Mouse (Mus musculus) liver (tissue): Measurements from ENCODE around the gene Cfap61.

Experiments
- DNase-seq: peaks from one replicate; pipeline ENCODE4 v3.0.0-alpha.2; 2020; ENCODE audit warnings: mixed read lengths

Gene Cfap61

DNA sequence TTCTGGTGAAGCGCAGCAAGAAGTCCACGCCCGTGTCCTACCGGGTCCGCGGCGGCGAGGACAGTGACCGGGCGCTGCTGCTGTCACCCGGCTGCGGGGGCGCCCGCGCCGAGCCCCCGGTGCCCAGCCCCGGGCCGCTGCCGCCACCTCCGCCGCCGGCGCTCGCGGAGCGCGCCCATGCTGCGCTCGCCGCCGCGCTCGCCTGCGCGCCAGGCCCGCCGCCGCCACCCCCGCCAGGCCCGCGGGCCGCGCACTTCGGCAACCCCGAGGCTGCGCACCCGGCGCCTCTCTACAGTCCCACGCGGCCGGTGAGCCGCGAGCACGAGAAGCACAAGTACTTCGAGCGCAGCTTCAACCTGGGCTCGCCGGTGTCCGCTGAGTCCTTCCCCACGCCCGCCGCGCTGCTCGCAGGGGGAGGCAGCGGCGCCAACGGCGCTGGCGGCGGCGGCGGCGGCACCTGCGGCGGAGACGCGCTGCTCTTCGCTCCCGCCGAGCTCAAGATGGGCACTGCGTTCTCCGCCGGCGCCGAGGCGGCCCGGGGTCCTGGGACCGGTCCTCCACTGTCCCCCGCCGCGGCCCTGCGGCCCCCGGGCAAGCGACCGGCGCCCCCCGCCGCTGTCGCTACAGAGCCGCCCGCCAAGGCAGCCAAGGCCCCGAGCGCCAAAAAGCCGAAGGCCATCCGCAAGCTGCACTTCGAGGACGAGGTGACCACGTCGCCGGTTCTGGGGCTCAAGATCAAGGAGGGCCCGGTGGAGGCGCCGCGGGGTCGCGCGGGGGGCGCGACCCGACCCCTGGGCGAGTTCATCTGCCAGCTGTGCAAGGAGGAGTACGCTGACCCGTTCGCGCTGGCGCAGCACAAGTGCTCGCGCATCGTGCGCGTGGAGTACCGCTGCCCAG is 287.9 kb downstream of the Cfap61 start:
- no peak for DNase-seq

DNA sequence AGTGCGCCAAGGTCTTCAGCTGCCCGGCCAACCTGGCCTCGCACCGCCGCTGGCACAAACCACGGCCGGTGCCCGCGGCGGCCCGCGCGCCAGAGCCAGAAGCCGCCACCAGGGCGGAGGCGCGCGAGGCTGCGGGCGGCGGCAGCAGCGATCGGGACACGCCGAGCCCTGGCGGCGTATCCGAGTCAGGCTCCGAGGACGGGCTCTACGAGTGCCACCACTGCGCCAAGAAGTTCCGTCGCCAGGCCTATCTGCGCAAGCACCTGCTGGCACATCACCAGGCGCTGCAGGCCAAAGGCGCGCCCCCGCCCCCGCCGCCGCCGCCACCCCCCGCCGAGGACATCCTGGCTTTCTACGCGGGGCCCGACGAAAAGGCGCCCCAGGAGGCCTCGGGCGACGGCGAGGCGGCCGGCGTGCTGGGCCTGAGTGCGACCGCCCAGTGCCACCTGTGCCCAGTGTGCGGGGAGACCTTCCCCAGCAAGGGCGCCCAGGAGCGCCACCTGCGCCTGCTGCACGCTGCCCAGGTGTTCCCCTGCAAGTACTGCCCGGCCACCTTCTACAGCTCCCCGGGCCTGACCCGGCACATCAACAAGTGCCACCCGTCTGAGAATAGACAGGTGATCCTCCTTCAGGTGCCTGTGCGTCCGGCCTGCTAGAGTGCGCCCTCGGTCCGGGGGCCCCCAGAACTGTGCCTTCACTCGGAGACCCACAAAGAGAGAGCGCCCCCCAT is 288.8 kb downstream of the Cfap61 start:
- DNase-seq = no peak

DNA sequence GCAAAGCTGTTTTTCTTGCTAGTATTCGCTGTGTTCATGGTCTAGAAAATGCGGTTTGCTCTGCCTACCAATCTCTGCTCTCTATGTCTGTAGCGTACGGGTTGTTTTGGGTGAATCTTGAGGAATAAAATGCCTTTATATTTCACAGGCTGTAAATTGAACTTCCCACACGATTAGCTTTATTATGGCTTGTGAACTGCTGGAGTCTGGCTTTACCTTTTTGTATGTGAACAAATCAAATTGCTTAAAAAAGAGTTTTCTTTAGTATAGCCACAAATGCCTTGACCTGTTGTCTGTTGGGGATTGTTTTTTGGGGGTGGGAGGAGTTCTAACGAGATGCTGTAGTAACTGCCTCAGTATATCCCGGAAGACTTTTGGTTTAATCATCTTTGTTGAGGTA is 289.6 kb downstream of the Cfap61 start:
- no peak for DNase-seq

DNA sequence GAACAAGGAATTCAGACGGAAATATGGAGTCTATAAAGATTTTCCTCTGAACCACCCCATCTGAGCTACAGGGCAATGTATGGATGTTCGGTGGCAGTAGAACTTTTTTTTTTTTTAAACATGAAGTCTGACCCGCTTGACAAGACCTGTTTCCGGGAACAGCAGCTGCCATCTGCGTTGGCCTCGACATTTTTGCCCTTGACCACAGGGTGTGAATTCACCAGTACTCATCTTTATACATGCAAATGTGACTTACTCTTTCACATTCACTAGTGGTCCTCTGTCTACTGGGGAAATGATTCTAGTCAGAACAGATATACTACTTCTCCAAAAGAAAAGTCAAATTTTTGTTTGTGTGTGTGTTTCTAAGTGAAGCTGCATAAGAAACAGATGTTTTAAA is 291.2 kb downstream of the Cfap61 start:
- DNase-seq = no peak

- DNase-seq = peak; percentile 43
Observed at GRCm38 (mm10) chr2:146226484-146226883, 291.9 kb downstream of the Cfap61 start.

GRCm38 (mm10) chr2:146227646-146228045 is 293.1 kb downstream of the Cfap61 start:
- DNase-seq = no peak

DNA sequence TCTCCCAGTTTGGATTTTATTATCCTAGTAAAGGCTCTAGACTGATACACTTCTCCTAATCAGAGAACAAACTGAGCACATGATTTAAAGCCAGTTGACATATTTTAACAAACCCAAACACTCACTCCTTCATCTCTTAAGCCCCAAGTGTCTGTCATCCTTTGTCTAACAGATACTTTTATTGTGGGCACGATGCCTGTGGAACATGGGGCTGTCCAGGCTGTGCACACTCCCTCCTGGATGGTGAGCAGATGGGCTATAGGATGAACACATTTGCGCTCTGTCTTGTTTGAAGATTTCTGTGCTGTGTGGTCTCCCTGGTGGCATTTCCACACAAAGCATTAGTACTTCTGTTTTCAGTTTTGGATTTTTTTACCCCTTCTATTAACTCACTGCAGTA is 293.9 kb downstream of the Cfap61 start:
- no peak for DNase-seq

GRCm38 (mm10) chr2:146231485-146231884 is 296.9 kb downstream of the Cfap61 start:
- DNase-seq = no peak

GRCm38 (mm10) chr2:146239196-146239747 is 304.7 kb downstream of the Cfap61 start:
- DNase-seq = no peak

DNA sequence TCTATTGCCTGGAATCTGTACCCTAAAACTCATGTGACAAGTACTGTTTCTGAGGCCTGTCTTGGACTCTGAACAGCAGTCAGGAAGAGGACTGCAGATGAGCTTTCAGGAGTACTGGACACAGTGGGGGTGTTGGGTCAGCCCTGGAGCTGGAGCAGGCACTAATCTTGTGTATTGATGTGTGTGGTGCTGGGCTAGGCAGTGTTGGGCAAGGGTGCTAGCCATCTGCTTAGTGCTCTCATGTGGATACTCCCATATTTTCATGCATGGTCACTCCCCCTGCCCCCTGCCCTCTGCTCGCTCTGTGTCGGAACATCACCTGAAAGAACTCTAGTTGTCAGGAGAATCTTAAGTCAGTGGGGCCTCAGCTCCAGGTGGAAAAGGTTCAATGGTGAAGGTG is 309.5 kb downstream of the Cfap61 start:
- no peak for DNase-seq

DNA sequence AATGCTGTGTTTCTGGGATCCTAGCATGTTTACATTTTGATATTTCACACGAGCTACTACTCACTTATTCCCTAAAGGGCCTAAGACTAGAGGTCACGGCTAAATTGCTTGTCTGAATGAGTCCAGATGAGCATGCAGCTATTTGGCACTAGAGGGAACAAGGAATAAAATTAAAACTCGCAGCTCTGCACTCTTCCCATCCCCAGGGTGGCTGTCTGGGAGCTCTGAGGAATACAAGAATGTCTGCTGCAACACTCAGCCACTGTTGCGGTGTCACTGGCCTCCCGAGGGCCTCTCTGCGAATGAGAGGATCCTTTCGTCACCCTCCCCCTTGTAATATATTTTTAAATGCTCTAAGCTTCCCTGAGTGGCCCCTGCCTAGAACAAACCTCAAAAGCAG is 310.8 kb downstream of the Cfap61 start:
- DNase-seq = no peak

- DNase-seq = no peak
Observed at GRCm38 (mm10) chr2:146246409-146247075, 312.0 kb downstream of the Cfap61 start.

DNA sequence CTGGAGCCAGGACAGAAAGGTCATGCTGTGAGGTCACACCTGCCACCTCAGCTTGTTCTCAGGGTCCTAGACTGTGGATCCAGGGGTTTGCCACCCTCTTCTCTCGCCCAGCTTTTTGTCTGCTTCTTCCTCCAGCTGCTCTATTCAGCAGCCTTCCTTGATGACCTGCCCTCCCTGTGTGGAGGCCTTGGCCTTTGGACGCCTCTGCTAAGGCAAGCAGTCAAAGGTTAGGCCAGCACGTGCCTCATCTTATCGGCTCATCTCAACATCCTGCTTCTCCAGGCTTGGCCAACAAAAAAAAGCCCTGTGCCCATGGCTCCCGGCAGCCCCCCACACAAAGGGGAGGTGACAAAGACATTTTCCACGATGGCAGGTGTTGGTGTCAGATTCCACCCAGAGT is 313.0 kb downstream of the Cfap61 start:
- DNase-seq = no peak

GRCm38 (mm10) chr2:146249033-146249432 is 314.4 kb downstream of the Cfap61 start:
- no peak for DNase-seq

DNA sequence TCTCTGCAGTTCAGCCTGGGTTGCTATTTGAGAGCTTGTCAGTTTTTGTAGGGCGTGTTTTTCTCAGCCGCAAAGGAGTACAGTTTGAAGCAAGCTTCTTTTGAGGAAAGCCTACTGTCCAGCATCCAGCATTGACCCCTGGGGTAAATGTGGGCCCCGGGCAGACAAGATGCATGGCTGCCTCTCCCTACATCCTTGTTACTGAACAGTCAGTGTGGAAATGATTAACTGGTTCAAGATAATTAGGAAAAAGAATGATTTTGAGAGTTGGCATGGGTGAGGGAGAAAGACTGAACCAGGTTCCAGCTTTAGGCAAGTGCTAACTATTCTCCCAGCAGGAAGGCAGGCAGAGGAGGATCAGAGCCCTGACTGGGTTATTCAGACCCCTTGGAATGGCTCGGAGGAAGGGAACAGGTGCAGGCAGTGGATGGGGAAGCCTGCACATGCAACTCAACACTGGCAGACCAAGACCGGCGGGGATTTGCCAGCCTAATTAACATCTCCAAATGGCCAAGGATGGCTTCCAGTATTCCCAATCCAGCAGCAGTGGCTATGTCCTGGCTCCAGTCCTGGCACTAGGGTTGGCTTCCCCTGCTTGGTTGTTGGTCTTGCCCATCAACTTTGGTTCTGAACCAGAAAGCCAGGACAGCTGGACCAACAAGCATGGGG is 315.8 kb downstream of the Cfap61 start:
- DNase-seq = no peak

DNA sequence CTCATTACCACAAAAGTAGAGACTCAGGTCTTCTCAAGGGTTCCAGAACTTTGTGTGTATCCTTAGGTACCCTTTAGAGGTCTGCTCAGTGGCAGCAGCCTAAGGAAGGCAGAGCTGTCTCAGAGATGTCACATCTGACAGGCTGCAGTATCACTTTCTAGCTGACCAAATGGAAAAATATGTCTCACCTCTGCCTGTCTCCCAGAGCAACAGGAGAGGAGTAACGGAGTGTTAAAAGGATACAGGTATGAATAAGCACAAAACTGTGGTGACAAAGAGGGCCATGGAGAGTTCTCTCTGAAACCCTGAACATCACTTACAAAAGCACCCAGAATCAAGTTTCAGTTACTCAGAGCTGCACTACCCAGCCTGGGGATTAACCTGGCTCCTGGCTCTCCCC is 319.8 kb downstream of the Cfap61 start:
- DNase-seq = no peak

DNA sequence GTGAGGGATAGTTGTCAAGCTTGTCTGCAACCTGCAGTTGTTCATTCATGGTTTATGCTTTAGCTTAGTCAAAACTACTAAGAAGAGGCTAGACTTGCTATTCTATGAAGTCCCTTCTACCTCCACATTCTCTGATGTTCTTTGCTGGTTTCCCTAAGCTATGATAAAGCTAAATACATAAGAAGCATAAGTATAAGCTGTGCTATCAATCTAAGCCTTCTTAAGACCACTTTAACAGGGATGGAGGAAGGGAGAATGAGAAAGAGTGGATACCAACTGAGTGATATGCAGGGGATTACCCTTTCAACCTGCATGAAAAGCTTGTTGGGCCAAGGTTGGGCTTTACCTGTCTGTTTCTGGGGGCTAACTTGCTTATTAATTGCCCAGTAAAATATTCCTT is 321.1 kb downstream of the Cfap61 start:
- DNase-seq = no peak

DNA sequence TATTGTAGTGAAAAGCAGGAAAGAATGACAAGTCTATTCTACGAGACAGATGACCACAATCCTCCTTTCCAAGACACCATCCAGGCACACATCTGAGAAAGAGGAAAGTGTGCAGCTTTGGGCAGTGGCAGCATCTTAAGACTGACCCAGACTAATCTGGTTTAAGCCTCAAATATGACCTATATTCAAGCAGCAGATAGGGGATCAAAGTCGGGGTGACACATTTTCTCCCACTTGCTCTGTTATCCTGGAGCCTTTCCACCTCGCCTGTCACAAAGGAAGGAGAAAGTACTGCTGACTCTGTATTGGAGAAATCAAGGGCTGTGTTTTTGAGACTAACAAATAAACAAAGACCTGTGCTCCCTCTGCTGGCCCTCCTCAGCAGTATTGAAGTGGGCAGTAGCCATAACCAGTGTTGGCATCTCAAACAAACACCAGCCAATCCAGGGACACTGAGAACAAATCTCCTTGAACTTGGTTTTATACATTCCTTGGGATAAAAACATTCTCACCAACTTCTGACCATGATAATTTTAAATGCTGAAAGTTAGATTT is 321.8 kb downstream of the Cfap61 start:
- DNase-seq = no peak

DNA sequence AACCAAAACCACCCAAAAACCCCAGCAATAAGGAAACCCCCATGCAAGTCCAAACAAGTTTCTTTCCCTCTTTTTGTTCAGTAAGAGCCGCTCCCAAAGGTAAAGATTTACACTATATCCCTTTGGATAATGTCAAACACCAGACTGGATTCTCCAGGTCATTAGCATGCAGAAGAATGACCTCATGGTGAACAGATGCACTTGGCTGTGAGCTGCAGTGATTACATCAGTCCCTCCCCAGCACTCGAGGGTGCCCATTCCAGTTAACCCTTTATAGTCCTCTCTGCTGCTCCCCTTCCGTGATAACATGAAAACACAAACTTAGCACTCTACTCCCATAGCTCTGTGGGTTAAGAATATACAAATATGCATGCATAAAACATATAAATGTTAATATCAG is 322.5 kb downstream of the Cfap61 start:
- no peak for DNase-seq

- no peak for DNase-seq
Observed at GRCm38 (mm10) chr2:146257609-146258008, 323.0 kb downstream of the Cfap61 start.

DNA sequence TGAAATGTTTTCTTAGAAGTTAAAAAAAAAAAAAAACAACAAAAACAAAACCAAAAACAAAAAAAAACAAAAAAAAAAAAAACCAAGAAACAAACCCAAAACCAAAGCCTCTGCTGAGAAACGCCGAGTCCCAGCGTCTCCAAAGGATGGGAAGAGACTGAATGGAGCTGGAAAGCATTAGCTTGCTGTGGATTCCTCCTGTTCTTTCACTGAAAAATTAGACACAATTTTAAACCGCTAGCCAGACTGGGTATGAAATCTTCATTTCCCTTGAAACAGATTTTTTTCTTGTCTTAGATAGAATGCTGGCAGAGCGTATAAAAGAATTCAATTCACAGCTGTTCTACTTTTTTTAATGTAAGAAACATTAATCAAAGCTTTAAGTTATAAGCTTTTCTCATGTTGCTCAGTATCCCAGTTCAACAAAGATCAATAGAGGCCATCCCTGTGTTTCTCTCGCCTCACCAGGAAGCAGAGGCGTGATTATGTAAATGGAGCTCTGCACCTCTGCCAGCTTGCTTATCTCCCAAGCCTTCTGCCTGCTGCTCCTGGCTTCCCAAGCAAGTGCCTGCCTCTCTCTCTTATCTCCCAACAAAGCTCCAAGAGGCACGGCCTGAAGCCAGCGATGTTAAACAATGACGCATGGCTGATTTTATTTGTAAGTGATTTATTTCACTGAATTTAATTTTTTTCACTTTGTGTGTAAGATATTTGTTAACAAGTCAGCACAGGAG is 324.3 kb downstream of the Cfap61 start:
- DNase-seq = no peak
